Mouse (Mus musculus) ES-E14 (cell line): ENCODE data around the gene Zfp697.
"Not testable (repeated sequence)": the region's sequence is repeated elsewhere in the genome, so short reads cannot be mapped to it uniquely, and the experiment has no call there.

Source experiments
- CHD2 ChIP-seq: IDR thresholded peaks from 2 replicates; pipeline ENCODE4 v1.6.1; 2014; ENCODE audit warnings: mild to moderate bottlenecking, low read depth, low read length, inconsistent platforms
- MAFK ChIP-seq: IDR thresholded peaks from 2 replicates; pipeline ENCODE4 v1.6.1; 2014; ENCODE audit warnings: mild to moderate bottlenecking, low read depth, low read length, inconsistent platforms; ENCODE audit not compliant: insufficient read depth
- ZNF384 ChIP-seq: IDR thresholded peaks from 2 replicates; pipeline ENCODE4 v1.6.1; 2012; ENCODE audit warnings: low read depth, low read length, inconsistent platforms

DNA sequence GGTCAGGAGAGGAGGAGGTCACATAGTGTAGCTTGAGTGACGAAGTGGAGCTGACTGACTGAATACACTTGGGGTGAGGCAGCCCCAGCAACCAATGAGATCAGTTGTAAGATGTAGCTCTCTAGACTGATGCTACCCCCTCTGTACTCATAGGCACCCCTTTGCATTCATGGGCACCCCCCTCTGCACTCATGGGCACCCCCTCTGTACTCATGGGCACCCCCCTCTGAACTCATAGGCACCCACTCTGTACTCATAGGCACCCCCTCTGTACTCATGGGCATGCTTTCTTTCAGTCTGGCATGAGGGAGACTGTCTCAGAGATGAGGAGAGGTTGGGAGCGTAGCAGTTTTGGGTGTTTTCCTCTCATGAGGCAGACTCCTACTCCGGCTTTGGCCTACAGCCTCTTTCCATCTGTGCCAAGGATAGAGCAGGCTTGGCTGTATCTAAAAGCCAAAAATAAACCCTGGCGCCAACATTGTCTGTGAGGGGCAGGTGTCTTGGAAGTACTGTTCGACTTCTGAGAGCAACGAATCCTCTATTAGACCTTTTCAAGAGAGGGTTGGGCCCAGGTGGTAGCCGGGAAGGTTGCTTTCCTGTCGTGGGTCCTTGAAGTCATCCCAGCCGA is 22.1 kb downstream of the Zfp697 start:
- TF ChIP-seq CHD2, MAFK, ZNF384: not testable (repeated sequence)
